Mouse (Mus musculus) heart, adult 2 months (tissue): ENCODE measurements at regions not wholly inside any gene's neighbourhood (a gene's known extent, or its start where the extent isn't known, plus 50 kb on each side); places are given as distances from the start of the nearest gene placed in this dataset.

Source experiments
- CTCF ChIP-seq: fragments of 200-600 bp; IDR thresholded peaks from 2 replicates; pipeline ENCODE4 v1.8.1; 2022; ENCODE audit warnings: antibody characterized with exemption, mild to moderate bottlenecking, moderate library complexity
- EP300 ChIP-seq: fragments of 200-500 bp; IDR thresholded peaks from 2 replicates; pipeline ENCODE4 v1.6.1; 2011; ENCODE audit warnings: low read depth, low read length, control low read depth; ENCODE audit not compliant: insufficient read depth
- POLR2A ChIP-seq: fragments of 200-500 bp; IDR thresholded peaks from 2 replicates; pipeline ENCODE4 v1.6.1; 2011; ENCODE audit warnings: mild to moderate bottlenecking, low read depth, low read length, control low read depth; ENCODE audit not compliant: insufficient read depth

- no peak for TF ChIP-seq POLR2A
- TF ChIP-seq CTCF, result no peak
- no peak for TF ChIP-seq EP300
These were observed 132.9 kb upstream of the Lrrc7 start for GRCm38 (mm10) chr3:158694936-158695335.
